Mouse (Mus musculus) B cell, adult 62 days (primary cell): ENCODE measurements around the gene H2-M10.2. TPM values are rescaled to one million over a fixed set of nuclear protein-coding genes. Genes with fewer than 3 reads are reported as not detected.

Experiments used
- total RNA-seq: library from RNA; stranded (reverse); gene quantifications from 4 replicates; pipeline ENCODE4 v1.2.4, GENCODE M21; 2023

Gene H2-M10.2
- not detected in 4 replicates for total RNA-seq

DNA sequence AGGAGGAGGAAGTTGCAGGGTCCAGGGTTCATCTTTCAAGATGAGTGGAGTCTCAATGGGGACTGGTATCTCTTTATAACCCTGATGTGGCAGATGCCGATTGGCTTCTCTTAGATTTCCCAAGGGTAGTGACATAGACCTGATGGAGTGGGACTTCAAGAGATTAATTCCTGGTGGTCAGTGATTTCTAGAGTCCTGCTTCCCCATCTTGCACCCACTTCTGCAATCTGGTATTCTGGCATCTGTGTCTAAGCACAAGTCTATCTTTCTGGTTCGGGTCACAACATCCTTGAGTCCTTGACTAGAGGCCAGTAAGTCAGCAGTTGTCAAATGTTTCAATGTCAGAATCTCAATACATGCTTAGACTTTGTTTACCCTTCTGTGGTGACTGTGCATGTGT lies at the start of gene H2-M10.2:
Gene H2-M10.2, minus strand, starts transcription at position 101 of the 400 bp plus-strand sequence.

DNA sequence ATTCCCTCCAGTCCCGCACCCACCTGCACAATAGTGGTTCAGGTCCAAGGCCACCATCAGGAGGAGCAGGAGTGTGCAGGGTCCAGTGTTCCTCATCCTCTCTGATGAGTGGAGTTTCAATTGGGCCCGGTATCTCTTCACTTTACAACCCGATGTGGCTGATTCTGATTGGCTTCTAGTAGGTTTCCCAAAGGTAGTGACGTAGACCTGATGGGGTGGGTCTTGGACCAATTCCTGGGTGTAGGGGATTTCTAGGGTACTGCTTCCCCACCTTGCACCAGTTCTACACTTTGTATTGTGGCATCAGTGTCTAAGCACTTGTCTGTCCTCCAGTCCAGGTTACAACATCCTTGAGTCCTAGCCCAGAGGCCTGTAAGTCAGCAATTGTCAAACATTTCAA lies 39.8 kb upstream of the H2-M10.2 start, which contains the start of gene H2-M10.1:
Gene H2-M10.1, minus strand, starts transcription at position 101 of the 400 bp plus-strand sequence.

DNA sequence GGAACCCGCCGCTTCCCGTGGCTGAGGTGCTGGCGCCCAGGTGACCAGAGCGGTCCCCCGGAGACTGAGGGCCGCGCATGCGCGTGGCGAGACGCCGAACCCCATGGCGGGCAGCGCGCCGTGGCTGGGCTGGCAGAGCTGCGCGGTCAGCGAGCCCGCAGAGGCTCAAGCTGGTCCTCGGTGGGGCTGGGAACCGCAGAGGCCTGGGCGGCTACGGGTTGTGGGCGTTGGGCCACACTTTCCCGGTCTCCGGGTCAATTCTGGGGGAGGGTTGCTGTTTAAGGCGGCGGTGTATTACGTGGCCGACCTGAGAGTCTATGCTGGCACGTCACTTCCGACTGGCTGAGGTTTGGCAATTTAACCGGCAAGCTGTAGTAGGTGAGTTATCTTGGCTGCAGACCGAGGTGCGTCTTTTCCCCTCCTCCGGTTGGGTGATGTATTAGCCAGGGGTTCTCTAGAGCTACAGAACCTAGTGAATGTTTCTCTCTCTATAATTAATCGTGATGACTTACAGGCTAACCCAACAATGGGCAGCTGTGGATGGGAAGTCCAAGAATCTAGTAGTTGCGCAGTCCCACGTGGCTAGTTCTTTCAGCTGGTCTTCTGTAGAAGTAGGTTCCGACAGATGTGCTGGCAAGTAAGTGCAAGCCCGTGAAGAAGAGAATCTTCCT lies 14.6 kb downstream of the H2-M10.2 start, which contains the start of gene Trim39:
Gene Trim39, minus strand, starts transcription at position 662 of the 671 bp plus-strand sequence.

DNA sequence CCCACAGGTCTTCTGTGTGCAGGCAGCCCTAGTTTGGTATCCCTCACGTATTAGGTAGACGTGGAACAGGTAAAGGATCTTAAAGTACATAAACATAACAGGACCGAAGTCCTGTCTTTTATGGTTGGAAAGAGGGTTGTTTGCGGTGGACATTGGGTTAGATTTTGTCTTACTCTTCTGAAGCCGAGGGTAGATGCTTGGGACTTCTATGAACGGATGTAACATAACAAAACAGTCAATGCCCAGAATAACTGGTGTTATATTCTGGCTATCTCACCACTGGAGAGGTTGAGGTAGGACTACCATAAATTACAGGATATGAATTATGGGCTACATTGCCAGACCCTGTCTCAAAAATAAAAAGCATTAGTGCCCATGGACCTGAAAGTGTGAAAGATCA lies 28.3 kb downstream of the H2-M10.2 start, which contains the start of gene Rpp21:
Gene Rpp21, minus strand, starts transcription at position 101 of the 400 bp plus-strand sequence.

Other genes with a start within 250 kb of the H2-M10.2 start
- gene H2-T22, start 243.7 kb downstream of the H2-M10.2 start, total RNA-seq = 79.2 to 84.9 TPM (median 81.8 TPM) in 4 replicates
- gene Gm6034, start 243.5 kb downstream of the H2-M10.2 start, total RNA-seq = 0.43 to 0.78 TPM in 2 of 4 replicates, not detected in the others
- gene Gm11127, start 228.1 kb downstream of the H2-M10.2 start, total RNA-seq = 60.5 to 70.0 TPM (median 65.9 TPM) in 4 replicates
- 1.6 to 2.8 TPM (median 1.8 TPM) in 4 replicates for gene Gm19684, start 164.8 kb downstream of the H2-M10.2 start, total RNA-seq
- gene Gm7030, start 157.1 kb downstream of the H2-M10.2 start, total RNA-seq = 12.8 to 20.3 TPM (median 16.2 TPM) in 4 replicates
- 0.75 to 0.76 TPM in 2 of 4 replicates, not detected in the others for gene Gm8909, start 118.0 kb downstream of the H2-M10.2 start, total RNA-seq
- gene H2-T3, start 96.2 kb downstream of the H2-M10.2 start, total RNA-seq = not detected in 4 replicates
- gene Rpp21, start 28.4 kb downstream of the H2-M10.2 start, total RNA-seq = 53.6 to 72.0 TPM (median 57.2 TPM) in 4 replicates
- gene Trim39, start 14.2 kb downstream of the H2-M10.2 start, total RNA-seq = 84.4 to 91.5 TPM (median 88.4 TPM) in 4 replicates
- gene H2-M10.1, start 39.7 kb upstream of the H2-M10.2 start, total RNA-seq = not detected in 4 replicates
- gene H2-M10.3, start 81.9 kb upstream of the H2-M10.2 start, total RNA-seq = not detected in 4 replicates
- gene H2-M10.4, start 175.8 kb upstream of the H2-M10.2 start, total RNA-seq = not detected in 4 replicates